Mouse (Mus musculus) inflammation-experienced regulatory T-cells, adult 16 weeks (primary cell): ENCODE data around the gene Dck. TPM values are rescaled to one million over a fixed set of nuclear protein-coding genes. Genes with fewer than 3 reads are reported as not detected.

Source experiments
- polyA plus RNA-seq: library from polyadenylated mRNA; unstranded; fragments of 100-300 nt; shearing (Covaris generic); gene quantifications from one replicate; pipeline ENCODE4 v1.2.1, GENCODE M21; 2017

The Dck gene
- polyA plus RNA-seq, result 99.2 TPM

DNA sequence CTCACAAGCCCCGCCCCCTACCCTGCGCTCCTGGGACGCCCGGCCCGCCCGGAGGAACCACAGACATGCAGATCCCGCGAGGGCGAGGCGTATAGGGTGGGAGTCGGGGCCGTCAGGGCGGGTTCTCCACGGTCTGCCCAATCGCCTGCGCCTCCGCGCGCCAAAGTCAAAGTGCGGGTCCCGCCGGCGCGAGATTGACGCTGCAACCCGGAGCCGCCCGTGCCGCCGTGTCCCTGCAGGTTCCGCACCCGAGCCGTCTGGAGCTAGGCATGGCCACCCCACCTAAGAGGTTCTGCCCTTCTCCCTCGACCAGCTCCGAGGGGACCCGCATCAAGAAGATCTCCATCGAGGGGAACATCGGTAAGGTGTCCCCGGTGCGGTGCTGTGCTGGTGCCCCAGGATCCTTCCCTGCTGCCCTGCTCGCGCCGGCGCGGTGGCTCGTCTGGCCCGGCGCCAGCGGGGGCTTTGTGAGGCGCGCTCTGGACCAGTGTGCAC, at the start of gene Dck:
Dck (plus strand) TSS at position 10 of the 495 bp plus-strand sequence.

GRCm38 (mm10) chr5:88720116-88721002, 44.4 kb upstream of the Dck start, which contains the start of gene Mob1b:
Gene Mob1b, plus strand, starts transcription at chr5:88720855.

Other genes with a start within 250 kb of the Dck start
- 11.6 TPM for gene Jchain, start 237.1 kb upstream of the Dck start, polyA plus RNA-seq
- gene Utp3, start 210.5 kb upstream of the Dck start, polyA plus RNA-seq, result 120 TPM
- gene Rufy3, start 200.0 kb upstream of the Dck start, polyA plus RNA-seq, result 1.2 TPM
- gene Grsf1, start 88.8 kb upstream of the Dck start, polyA plus RNA-seq, result 2.4 TPM
- gene Mob1b, start 44.1 kb upstream of the Dck start, polyA plus RNA-seq, result 13.4 TPM
- not detected for gene Slc4a4, start 121.8 kb downstream of the Dck start, polyA plus RNA-seq